Mouse (Mus musculus): ENCODE measurements around the gene Ercc6l2. TPM values are rescaled to one million over a fixed set of nuclear protein-coding genes. Genes with fewer than 3 reads are reported as not detected.
A peak's percentile ranks its signal among the peaks of the same experiment; 100 is the strongest.

The Ercc6l2 gene
- polyA plus RNA-seq, 1 experiment from 2014 or later = 14.7 TPM

DNA sequence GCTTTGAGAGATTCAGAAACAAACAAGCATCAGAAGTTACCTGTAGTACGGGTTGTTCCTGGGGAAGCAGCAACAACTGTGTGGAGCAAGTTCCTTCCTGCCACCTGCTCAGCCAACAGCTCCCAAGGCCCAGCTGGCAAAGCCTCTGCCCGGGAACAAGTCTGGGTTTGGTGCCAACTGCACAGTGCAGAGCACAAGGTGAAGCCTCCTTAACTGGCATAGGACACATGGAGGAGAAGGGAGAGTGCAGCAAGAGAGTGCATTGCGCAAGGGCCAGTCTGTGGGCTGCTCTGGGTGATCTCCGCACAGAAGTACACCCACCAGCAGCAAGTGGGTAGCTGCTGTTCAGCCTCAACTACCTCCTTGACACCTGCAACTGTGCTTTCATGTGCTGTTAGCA lies 91.5 kb downstream of the Ercc6l2 start:
- 0 out of 2 replicates have a peak, but pooled peaks cover 2% of the 10 kb centered on the region for H3K27me3 ChIP-seq (replicated peaks; ENCODE audit: control insufficient read depth, insufficient read depth, low read length)
- no peak overlapping the region for H3K27ac ChIP-seq (ENCODE audit: low read depth, low read length)
- no peak overlapping the region for H3K9ac ChIP-seq (ENCODE audit: low read length)
- WGBS = 79% methylated on average over 4 of the region's 4 CpGs
- peaks cover 5% of the 10 kb centered on the region for H3K4me1 ChIP-seq (ENCODE audit: control insufficient read depth, insufficient read depth, low read length)
- no peak overlapping the region for H3K4me3 ChIP-seq (ENCODE audit: low read depth, low read length)
- 0 out of 2 replicates have a peak, but pooled peaks have one; percentile 32 for ATAC-seq
- no peaks in the 10 kb centered on the region for H3K9me3 ChIP-seq (replicated peaks; ENCODE audit: control insufficient read depth, low read length)
- H3K36me3 ChIP-seq (ENCODE audit: control insufficient read depth, insufficient read depth, low read length) = no peaks in the 10 kb centered on the region
- DNase-seq (ENCODE audit: low spot score) = no peak
- H3K4me2 ChIP-seq (ENCODE audit: low read length) = no peak overlapping the region

DNA sequence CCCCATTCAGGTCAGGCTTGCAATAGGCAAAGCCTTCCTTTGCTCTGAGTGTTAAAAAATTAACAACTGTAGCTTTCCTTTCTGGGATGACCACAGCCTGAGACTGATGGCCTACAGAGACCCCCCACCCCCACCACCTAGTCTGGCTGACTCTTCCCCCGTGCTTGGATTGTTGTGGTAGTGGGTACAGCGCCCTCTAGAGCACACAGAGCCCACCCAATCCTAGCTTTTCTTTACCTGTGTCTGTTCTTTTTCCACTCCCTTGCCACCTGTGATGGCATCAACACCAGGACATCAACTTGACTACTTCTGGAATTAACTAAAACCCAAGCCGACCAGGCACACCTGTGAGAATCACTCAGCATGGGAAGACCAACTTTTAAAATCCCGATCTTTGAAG lies 92.4 kb downstream of the Ercc6l2 start:
- no peak for DNase-seq (ENCODE audit: low spot score)
- WGBS = 54% methylated on average over 4 of the region's 4 CpGs

DNA sequence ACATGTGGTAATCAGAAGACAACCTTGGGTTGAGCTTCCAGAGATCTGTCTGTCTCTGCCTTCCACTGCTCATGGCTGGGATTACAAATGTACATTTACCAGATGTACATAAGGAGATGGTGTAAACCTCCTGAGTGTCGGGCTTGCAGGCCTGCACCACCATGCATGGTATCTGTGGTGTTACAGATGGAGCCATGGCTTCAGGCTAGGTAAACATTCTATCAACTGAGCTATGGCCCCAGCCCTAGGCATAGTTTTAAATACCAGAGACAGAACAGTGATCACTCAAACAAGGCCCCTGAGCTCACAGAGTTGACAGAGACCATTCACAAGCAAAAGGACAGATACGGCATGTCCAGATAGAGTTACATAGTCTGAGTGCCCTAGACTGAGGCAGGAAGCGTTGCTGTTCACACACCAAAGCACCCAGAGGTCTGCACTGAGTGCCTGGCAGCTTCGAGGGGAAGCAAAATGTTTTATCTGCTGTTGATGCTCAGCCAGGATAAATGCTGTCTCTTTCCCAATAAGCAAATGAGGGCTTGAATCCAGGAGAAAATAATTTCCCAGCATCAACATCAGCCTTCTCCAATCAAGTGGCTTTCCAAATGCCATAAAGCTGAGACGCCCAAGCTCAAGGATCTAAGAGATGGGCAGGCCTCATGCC lies 95.2 kb downstream of the Ercc6l2 start:
- no peak for ATAC-seq
- Histone ChIP-seq H3K9me3 (replicated peaks; ENCODE audit: control insufficient read depth, low read length) (no peaks in the 10 kb centered on the region), H3K9ac (ENCODE audit: low read length) (no peak overlapping the region), H3K36me3 (ENCODE audit: control insufficient read depth, insufficient read depth, low read length) (no peaks in the 10 kb centered on the region), H3K27me3 (replicated peaks; ENCODE audit: control insufficient read depth, insufficient read depth, low read length) (no peaks in the 10 kb centered on the region), H3K4me2 (ENCODE audit: low read length) (no peak overlapping the region), H3K4me1 (ENCODE audit: control insufficient read depth, insufficient read depth, low read length) (no peaks in the 10 kb centered on the region), H3K27ac (ENCODE audit: low read depth, low read length) (no peak overlapping the region), H3K4me3 (ENCODE audit: low read depth, low read length) (no peak overlapping the region)
- DNase-seq (ENCODE audit: low spot score) = peak; percentile 3
- 82% methylated on average over 5 of the region's 5 CpGs for WGBS

More for the DNA sequence above, 92.4 kb downstream of the Ercc6l2 start:
- Histone ChIP-seq H3K4me2 (ENCODE audit: low read length) (no peak overlapping the region), H3K4me3 (ENCODE audit: low read depth, low read length) (no peak overlapping the region), H3K4me1 (ENCODE audit: control insufficient read depth, insufficient read depth, low read length) (no peaks in the 10 kb centered on the region), H3K27ac (ENCODE audit: low read depth, low read length) (no peak overlapping the region), H3K36me3 (ENCODE audit: control insufficient read depth, insufficient read depth, low read length) (no peaks in the 10 kb centered on the region), H3K9ac (ENCODE audit: low read length) (no peak overlapping the region), H3K9me3 (replicated peaks; ENCODE audit: control insufficient read depth, low read length) (no peaks in the 10 kb centered on the region), H3K27me3 (replicated peaks; ENCODE audit: control insufficient read depth, insufficient read depth, low read length) (no peaks in the 10 kb centered on the region)
- ATAC-seq = no peak

DNA sequence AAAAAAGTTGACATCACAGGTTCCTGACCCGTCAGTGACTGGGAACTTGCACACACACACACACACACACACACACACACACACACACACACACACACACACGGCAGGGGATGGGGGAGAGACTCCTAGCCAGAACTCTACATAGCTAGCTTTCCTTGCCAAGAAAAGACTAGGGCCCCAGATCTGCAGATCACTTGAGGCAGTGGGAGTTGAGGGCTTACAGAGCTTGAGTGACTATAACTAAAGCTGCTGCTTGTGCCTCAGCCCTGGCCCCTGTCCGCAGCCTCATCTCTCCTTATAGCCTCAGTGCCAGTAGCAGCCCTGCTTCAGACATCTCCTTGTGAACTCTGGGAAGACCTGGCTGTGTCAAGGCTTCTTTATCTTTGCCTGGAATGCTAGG lies 96.6 kb downstream of the Ercc6l2 start:
- ATAC-seq (no peak), DNase-seq (ENCODE audit: low spot score) (no peak)
- no peak overlapping the region for H3K9ac ChIP-seq (ENCODE audit: low read length)
- no peaks in the 10 kb centered on the region for H3K9me3 ChIP-seq (replicated peaks; ENCODE audit: control insufficient read depth, low read length)
- H3K4me3 ChIP-seq (ENCODE audit: low read depth, low read length) = no peak overlapping the region
- no peak overlapping the region for H3K27ac ChIP-seq (ENCODE audit: low read depth, low read length)
- 86% methylated on average over 3 of the region's 3 CpGs for WGBS
- H3K36me3 ChIP-seq (ENCODE audit: control insufficient read depth, insufficient read depth, low read length) = no peaks in the 10 kb centered on the region
- H3K4me1 ChIP-seq (ENCODE audit: control insufficient read depth, insufficient read depth, low read length) = no peaks in the 10 kb centered on the region
- H3K4me2 ChIP-seq (ENCODE audit: low read length) = no peak overlapping the region
- no peaks in the 10 kb centered on the region for H3K27me3 ChIP-seq (replicated peaks; ENCODE audit: control insufficient read depth, insufficient read depth, low read length)

DNA sequence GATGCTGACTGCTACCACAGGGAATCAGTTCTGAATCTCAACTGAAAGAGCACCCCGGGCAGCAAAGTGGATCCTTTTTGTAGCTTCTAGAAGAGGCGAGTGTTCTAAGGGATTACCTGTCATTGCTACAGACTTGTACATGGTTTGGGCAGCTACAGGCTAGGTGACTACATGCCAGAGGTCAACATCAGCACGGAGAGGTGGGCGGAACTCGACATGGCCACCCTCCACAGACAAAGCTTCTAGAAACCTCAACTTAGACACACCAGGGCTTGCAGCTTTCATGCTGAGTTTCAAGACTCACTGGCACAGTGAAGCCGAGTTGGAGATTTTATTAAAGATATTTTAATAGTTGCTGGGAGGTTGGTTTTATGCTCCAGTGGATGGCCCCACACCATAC lies 98.1 kb downstream of the Ercc6l2 start:
- Histone ChIP-seq H3K4me3 (ENCODE audit: low read depth, low read length) (no peak overlapping the region), H3K9me3 (replicated peaks; ENCODE audit: control insufficient read depth, low read length) (no peaks in the 10 kb centered on the region), H3K27ac (ENCODE audit: low read depth, low read length) (no peak overlapping the region), H3K4me1 (ENCODE audit: control insufficient read depth, insufficient read depth, low read length) (peaks cover 6% of the 10 kb centered on the region; the same call in 1 of the 2 replicates), H3K27me3 (replicated peaks; ENCODE audit: control insufficient read depth, insufficient read depth, low read length) (no peaks in the 10 kb centered on the region), H3K36me3 (ENCODE audit: control insufficient read depth, insufficient read depth, low read length) (no peaks in the 10 kb centered on the region), H3K4me2 (ENCODE audit: low read length) (no peak overlapping the region), H3K9ac (ENCODE audit: low read length) (no peak overlapping the region)
- DNase-seq (ENCODE audit: low spot score) (no peak), ATAC-seq (no peak)
- 91% methylated on average over 6 of the region's 6 CpGs for WGBS

DNA sequence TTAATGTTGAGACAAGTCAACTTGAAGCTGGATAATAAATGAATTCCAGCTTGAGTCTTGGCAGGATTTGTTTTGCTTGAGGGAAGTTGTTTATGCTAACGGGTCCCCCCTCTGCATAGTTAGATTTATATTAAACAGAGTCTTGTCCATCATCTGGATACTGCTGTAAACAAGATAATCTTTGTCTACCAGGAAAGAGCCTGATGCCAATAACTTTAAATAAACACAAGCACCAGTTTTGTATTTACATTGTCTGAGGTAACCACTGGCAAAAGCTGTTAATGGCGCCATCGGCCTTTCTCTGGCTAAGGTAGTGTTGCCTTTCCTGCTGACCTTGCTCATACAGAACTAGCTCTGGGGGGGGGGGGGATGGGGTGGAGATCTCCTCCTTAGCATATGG lies 100.1 kb downstream of the Ercc6l2 start:
- Histone ChIP-seq H3K27ac (ENCODE audit: low read depth, low read length) (no peak overlapping the region), H3K4me1 (ENCODE audit: control insufficient read depth, insufficient read depth, low read length) (peaks cover 14% of the 10 kb centered on the region), H3K9me3 (replicated peaks; ENCODE audit: control insufficient read depth, low read length) (no peaks in the 10 kb centered on the region), H3K27me3 (replicated peaks; ENCODE audit: control insufficient read depth, insufficient read depth, low read length) (no peaks in the 10 kb centered on the region), H3K36me3 (ENCODE audit: control insufficient read depth, insufficient read depth, low read length) (no peaks in the 10 kb centered on the region), H3K4me2 (ENCODE audit: low read length) (no peak overlapping the region), H3K9ac (ENCODE audit: low read length) (no peak overlapping the region), H3K4me3 (ENCODE audit: low read depth, low read length) (no peak overlapping the region)
- no peak for DNase-seq (ENCODE audit: low spot score)
- ATAC-seq = no peak
- 79% methylated on average over 3 of the region's 3 CpGs for WGBS

DNA sequence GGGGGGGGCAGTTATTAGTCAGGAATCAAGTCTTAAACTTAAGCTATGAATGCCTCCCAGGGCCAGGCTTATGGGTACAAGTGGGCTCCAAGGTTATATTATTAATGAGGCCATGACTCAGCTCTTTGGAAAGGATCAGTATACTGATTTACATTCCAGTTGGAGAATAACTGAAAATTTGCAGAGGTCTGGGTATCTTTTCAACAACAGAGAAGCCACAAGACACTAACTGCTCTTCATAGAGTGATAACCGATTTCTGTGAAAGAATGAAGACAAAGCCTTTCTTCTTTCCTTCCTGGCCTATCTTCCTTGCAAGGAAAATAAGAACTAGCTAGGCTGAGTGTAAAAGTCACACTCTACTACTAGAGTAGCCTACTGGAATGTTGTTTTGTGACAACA lies 100.6 kb downstream of the Ercc6l2 start:
- no peak overlapping the region for H3K4me2 ChIP-seq (ENCODE audit: low read length)
- H3K4me3 ChIP-seq (ENCODE audit: low read depth, low read length) = no peak overlapping the region
- no peak overlapping the region for H3K9ac ChIP-seq (ENCODE audit: low read length)
- DNase-seq (ENCODE audit: low spot score) (no peak), ATAC-seq (no peak)
- no peaks in the 10 kb centered on the region for H3K27me3 ChIP-seq (replicated peaks; ENCODE audit: control insufficient read depth, insufficient read depth, low read length)
- no peaks in the 10 kb centered on the region for H3K9me3 ChIP-seq (replicated peaks; ENCODE audit: control insufficient read depth, low read length)
- H3K36me3 ChIP-seq (ENCODE audit: control insufficient read depth, insufficient read depth, low read length) = no peaks in the 10 kb centered on the region
- peaks cover 14% of the 10 kb centered on the region for H3K4me1 ChIP-seq (ENCODE audit: control insufficient read depth, insufficient read depth, low read length)
- H3K27ac ChIP-seq (ENCODE audit: low read depth, low read length) = no peak overlapping the region
- WGBS = 88% methylated on average over 1 of the region's 1 CpGs

DNA sequence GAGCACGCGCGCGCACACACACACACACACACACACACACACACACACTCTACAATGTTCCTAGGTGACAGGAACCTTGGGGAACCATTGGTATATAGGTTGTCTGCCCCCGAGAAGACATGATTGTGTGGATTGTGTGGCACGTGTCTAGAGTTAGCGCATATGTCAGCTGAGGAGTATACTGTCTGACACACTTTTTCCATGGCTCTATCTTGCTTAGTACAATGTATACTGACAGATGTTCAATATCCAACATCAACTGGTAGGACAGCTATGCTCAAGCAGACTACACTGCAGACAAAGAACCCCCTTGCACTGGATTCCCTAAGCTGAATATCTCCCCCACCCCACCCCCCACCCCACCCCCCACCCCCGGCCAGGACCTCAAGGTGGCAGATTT lies 101.5 kb downstream of the Ercc6l2 start:
- no peaks in the 10 kb centered on the region for H3K9me3 ChIP-seq (replicated peaks; ENCODE audit: control insufficient read depth, low read length)
- H3K9ac ChIP-seq (ENCODE audit: low read length) = no peak overlapping the region
- H3K4me1 ChIP-seq (ENCODE audit: control insufficient read depth, insufficient read depth, low read length) = peaks cover 14% of the 10 kb centered on the region
- DNase-seq (ENCODE audit: low spot score) (no peak), ATAC-seq (peak; percentile 10; the same call in 1 of the 2 replicates)
- no peaks in the 10 kb centered on the region for H3K36me3 ChIP-seq (ENCODE audit: control insufficient read depth, insufficient read depth, low read length)
- no peak overlapping the region for H3K27ac ChIP-seq (ENCODE audit: low read depth, low read length)
- no peaks in the 10 kb centered on the region for H3K27me3 ChIP-seq (replicated peaks; ENCODE audit: control insufficient read depth, insufficient read depth, low read length)
- 95% methylated on average over 8 of the region's 8 CpGs for WGBS
- H3K4me2 ChIP-seq (ENCODE audit: low read length) = no peak overlapping the region
- H3K4me3 ChIP-seq (ENCODE audit: low read depth, low read length) = no peak overlapping the region

DNA sequence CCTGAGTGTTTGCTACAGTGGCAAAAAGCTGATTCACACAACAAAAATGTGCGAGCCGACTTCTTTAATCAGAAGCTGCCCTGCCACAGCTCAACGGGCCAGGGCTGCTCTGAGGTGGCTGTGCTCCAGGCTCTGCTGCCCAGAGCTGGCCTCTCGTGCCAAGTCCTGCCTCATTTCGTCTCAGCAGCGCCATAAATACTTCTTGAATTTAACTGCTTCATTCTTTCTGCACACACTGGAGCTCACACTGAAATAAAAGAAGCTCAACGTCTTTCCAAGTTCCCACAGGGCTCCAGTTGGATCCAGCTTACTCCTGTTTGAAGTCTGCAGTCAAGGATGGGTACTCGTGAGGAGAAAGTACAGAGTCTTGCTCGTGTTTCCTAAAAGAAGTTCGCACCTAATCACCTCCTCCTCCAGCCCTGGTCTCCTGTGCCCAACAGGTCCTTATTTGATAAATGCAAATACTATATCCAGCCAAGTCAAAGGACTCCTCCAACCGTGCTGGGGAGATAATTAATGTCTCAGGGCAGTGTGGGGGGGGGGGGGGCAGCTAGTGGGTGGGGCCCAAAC lies 102.2 kb downstream of the Ercc6l2 start:
- H3K4me3 ChIP-seq (ENCODE audit: low read depth, low read length) = no peak overlapping the region
- H3K27ac ChIP-seq (ENCODE audit: low read depth, low read length) = peak overlapping the region; percentile 53; the same call in 1 of the 2 replicates
- peak overlapping the region; percentile 2; the same call in 1 of the 2 replicates for H3K4me2 ChIP-seq (ENCODE audit: low read length)
- H3K27me3 ChIP-seq (replicated peaks; ENCODE audit: control insufficient read depth, insufficient read depth, low read length) = no peaks in the 10 kb centered on the region
- no peak overlapping the region for H3K9ac ChIP-seq (ENCODE audit: low read length)
- no peaks in the 10 kb centered on the region for H3K9me3 ChIP-seq (replicated peaks; ENCODE audit: control insufficient read depth, low read length)
- peak; percentile 86 for DNase-seq (ENCODE audit: low spot score)
- no peaks in the 10 kb centered on the region for H3K36me3 ChIP-seq (ENCODE audit: control insufficient read depth, insufficient read depth, low read length)
- peak; percentile 81 for ATAC-seq
- peaks cover 14% of the 10 kb centered on the region for H3K4me1 ChIP-seq (ENCODE audit: control insufficient read depth, insufficient read depth, low read length)
- WGBS = 9% methylated on average over 11 of the region's 11 CpGs

Measured in forebrain, embryonic 14.5 days (tissue).